Mouse (Mus musculus): ENCODE data around the gene Vmn1r180.
"Not testable (repeated sequence)": the region's sequence is repeated elsewhere in the genome, so short reads cannot be mapped to it uniquely, and the experiment has no call there.

Gene Vmn1r180

DNA sequence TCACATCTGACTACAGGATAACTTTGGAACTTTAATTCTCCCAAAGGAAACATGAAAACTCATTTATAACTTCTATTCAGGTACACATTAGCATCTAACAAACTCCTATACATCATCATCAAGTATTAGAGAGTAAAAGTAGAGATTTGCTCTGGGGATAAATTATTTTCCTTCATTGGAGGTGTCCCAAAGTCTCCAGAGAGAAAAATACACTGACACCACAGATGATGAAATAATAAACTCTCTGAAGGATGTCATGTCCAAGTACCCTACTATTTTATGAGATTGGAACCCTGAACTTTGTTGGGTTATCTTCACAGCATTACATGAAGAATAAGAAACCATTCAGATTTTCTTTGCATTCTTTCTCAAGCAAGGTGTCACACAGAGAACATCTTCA lies at the start of gene Vmn1r180:
Vmn1r180 (plus strand) TSS at position 301 of the 400 bp plus-strand sequence.
- DNase-seq (ENCODE audit: low read depth in 2 of 2, low spot score in 2 of 2) = no peak

- no peak for DNase-seq (ENCODE audit: low read depth in 2 of 2, low spot score in 2 of 2)
Observed at GRCm38 (mm10) chr7:23926678-23927077, 23.8 kb upstream of the Vmn1r180 start, which contains the start of gene Vmn1r179. Gene Vmn1r179, plus strand, starts transcription at chr7:23926978.

DNA sequence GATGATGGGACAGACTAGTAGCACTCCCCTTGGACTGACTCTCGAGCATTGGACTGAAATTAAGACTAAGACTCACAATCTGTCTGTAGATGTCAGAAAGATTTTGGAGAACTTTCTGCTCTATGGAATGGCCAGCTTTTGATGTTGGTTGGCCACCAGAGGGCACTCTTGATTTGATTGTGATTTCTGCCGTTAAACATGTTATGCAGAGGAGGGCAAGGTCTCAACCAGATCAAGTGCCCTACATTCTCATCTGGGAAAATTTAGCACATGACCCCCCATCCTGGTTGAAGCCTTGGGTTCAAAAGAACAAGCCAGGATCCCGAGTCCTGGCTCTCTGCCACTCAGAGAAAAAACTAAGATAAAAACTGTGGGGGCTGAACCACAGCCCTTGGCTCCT lies 17.6 kb downstream of the Vmn1r180 start:
- DNase-seq (ENCODE audit: low read depth in 2 of 2, low spot score in 2 of 2) = not testable (repeated sequence)

DNA sequence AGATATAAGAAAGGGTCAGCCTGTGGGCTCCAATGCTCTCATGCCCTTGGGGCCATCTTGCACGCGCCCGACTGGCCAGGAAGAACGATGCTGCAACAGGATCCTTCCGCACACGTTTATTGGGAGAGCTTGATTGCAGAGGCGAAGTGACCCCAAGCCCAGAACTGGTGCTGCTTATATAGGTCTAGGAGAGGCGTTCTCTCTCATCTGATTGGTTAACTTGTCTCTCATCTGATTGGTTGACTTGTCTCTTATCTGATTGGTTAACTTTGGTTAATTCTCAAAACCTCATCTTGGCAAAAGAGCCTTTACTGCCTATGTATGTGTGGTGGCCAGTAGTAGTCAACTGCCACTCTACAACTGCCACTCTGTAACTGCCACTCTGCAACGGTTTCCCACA lies 23.9 kb downstream of the Vmn1r180 start, which contains the start of gene Vmn1r181:
Vmn1r181 (plus strand) TSS at position 301 of the 400 bp plus-strand sequence.
- DNase-seq (ENCODE audit: low read depth in 2 of 2, low spot score in 2 of 2) = not testable (repeated sequence)

DNA sequence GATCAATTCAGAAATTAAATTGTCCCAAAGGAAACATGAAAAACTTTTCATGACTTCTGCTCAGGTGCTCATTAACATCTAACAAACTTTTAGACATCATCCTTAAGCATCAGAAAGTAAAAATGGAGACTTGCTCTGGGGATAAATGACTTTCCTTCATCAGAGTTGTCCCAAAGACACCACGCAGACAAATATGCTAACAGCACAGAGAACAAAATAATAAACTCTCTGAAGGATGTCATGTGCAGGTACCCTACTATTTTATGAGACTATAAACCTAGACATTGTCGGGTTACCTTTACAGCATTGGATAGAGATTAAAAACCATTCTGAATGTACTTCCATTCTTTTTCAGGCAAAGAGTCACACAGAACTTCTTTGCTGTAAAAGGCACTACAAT lies 51.0 kb downstream of the Vmn1r180 start, which contains the start of gene V1rd19:
V1rd19 (plus strand) TSS at position 301 of the 400 bp plus-strand sequence.
- DNase-seq (ENCODE audit: low read depth in 2 of 2, low spot score in 2 of 2) = no peak

Measured in CD8-positive naive resting alpha-beta T cell, adult 2 months (primary cell).